Mouse (Mus musculus) MEL (cell line): Measurements from ENCODE around the gene Uba3. TPM values are rescaled to one million over a fixed set of nuclear protein-coding genes. Genes with fewer than 3 reads are reported as not detected.
A peak's percentile ranks its signal among the peaks of the same experiment; 100 is the strongest.

Source experiments
- DNase-seq: peaks from one replicate; pipeline ENCODE4 v3.0.0; 2011; ENCODE audit warnings: low read depth, low spot score
- H3K27ac ChIP-seq: 2 replicates; pipeline ENCODE4 v1.5.1; 2012; ENCODE audit warnings: low read depth, mild to moderate bottlenecking, control low read depth, low read length, moderate library complexity; ENCODE audit not compliant: control insufficient read depth
- H3K27me3 ChIP-seq, 2 experiments: fragments of 150-350 bp in 1 of 2; sonication (generic) in 1 of 2; 2 replicates each; pipeline ENCODE4 v1.6.1; 2012; ENCODE audit warnings: low read length in 2 of 2, mild to moderate bottlenecking in 2 of 2, improper control_type of control experiment in 1 of 2, moderate library complexity in 1 of 2; ENCODE audit not compliant: insufficient read depth in 2 of 2, control insufficient read depth in 1 of 2
- H3K36me3 ChIP-seq, 2 experiments: 2 replicates each; pipeline ENCODE4 v1.6.1; 2012 to 2014; ENCODE audit warnings: low read length in 2 of 2, improper control_type of control experiment in 1 of 2, inconsistent platforms in 1 of 2, mild to moderate bottlenecking in 1 of 2; ENCODE audit not compliant: insufficient read depth in 2 of 2, control insufficient read depth in 1 of 2
- H3K4me1 ChIP-seq, 2 experiments: fragments of 150-350 bp in 1 of 2; sonication (generic) in 1 of 2; 2 replicates each; pipeline ENCODE4 v1.6.1; 2012; ENCODE audit warnings: low read length in 2 of 2, improper control_type of control experiment in 1 of 2, mild to moderate bottlenecking in 1 of 2; ENCODE audit not compliant: insufficient read depth in 2 of 2, control insufficient read depth in 1 of 2
- H3K4me3 ChIP-seq, 2 experiments: fragments of 150-350 bp in 1 of 2; sonication (generic) in 1 of 2; 2 replicates each; pipeline ENCODE4 v1.5.1; 2012; ENCODE audit warnings: low read depth in 2 of 2, low read length in 2 of 2, mild to moderate bottlenecking in 2 of 2, moderate library complexity in 2 of 2, control low read depth in 1 of 2, improper control_type of control experiment in 1 of 2; ENCODE audit not compliant: control insufficient read depth in 1 of 2, insufficient read depth in 1 of 2
- H3K79me2 ChIP-seq: 2 replicates; pipeline ENCODE4 v1.6.1; 2012; ENCODE audit warnings: mild to moderate bottlenecking, low read length, moderate library complexity; ENCODE audit not compliant: control insufficient read depth, poor library complexity, insufficient read depth
- H3K9ac ChIP-seq: 2 replicates; pipeline ENCODE4 v1.6.1; 2012; ENCODE audit warnings: low read depth, mild to moderate bottlenecking, control low read depth, low read length, moderate library complexity; ENCODE audit not compliant: control insufficient read depth, poor library complexity, severe bottlenecking
- H3K9me3 ChIP-seq: fragments of 150-350 bp; sonication (generic); replicated peaks from 2 replicates; pipeline ENCODE4 v1.6.1; 2012; ENCODE audit warnings: mild to moderate bottlenecking, low read length, improper control_type of control experiment, moderate library complexity; ENCODE audit not compliant: insufficient read depth
- CHD1 ChIP-seq: IDR thresholded peaks from 2 replicates; pipeline ENCODE4 v1.6.1; 2012; ENCODE audit warnings: low read depth, mild to moderate bottlenecking, inconsistent platforms, low read length, improper control_type of control experiment
- ELF1 ChIP-seq: IDR thresholded peaks from 2 replicates; pipeline ENCODE4 v1.6.1; 2014; ENCODE audit warnings: low read depth, mild to moderate bottlenecking, inconsistent platforms, low read length, improper control_type of control experiment, moderate library complexity
- ETS1 ChIP-seq: IDR thresholded peaks from 2 replicates; pipeline ENCODE4 v1.6.1; 2012; ENCODE audit warnings: low read depth, mild to moderate bottlenecking, inconsistent platforms, low read length, improper control_type of control experiment, moderate library complexity
- GATA1 ChIP-seq: IDR thresholded peaks from 2 replicates; pipeline ENCODE4 v1.6.1; 2011; ENCODE audit warnings: low read depth, low read length, improper control_type of control experiment
- JUND ChIP-seq: IDR thresholded peaks from 2 replicates; pipeline ENCODE4 v1.6.1; 2011; ENCODE audit warnings: low read depth, mild to moderate bottlenecking, improper control_type of control experiment, low read length
- MAX ChIP-seq: IDR thresholded peaks from 2 replicates; pipeline ENCODE4 v1.6.1; 2011; ENCODE audit warnings: low read length, improper control_type of control experiment
- MXI1 ChIP-seq: IDR thresholded peaks from 2 replicates; pipeline ENCODE4 v1.6.1; 2011; ENCODE audit warnings: mild to moderate bottlenecking, low read depth, low read length, improper control_type of control experiment
- MYC ChIP-seq: IDR thresholded peaks from 2 replicates; pipeline ENCODE4 v1.6.1; 2011; ENCODE audit warnings: low read depth, mild to moderate bottlenecking, low read length, improper control_type of control experiment, moderate library complexity
- NELFE ChIP-seq: IDR thresholded peaks from 2 replicates; pipeline ENCODE4 v1.6.1; 2011; ENCODE audit warnings: low read depth, low read length, improper control_type of control experiment
- RCOR1 ChIP-seq: IDR thresholded peaks from 2 replicates; pipeline ENCODE4 v1.6.1; 2012; ENCODE audit warnings: low read depth, mild to moderate bottlenecking, inconsistent platforms, low read length, improper control_type of control experiment
- SIN3A ChIP-seq: IDR thresholded peaks from 2 replicates; pipeline ENCODE4 v1.6.1; 2012; ENCODE audit warnings: low read length, improper control_type of control experiment, inconsistent platforms
- TCF12 ChIP-seq: IDR thresholded peaks from 2 replicates; pipeline ENCODE4 v1.6.1; 2014; ENCODE audit warnings: low read depth, mild to moderate bottlenecking, inconsistent platforms, low read length, improper control_type of control experiment, moderate library complexity
- ZC3H11A ChIP-seq: IDR thresholded peaks from 2 replicates; pipeline ENCODE4 v1.6.1; 2012; ENCODE audit warnings: low read depth, mild to moderate bottlenecking, inconsistent platforms, low read length, improper control_type of control experiment
- ZMIZ1 ChIP-seq: IDR thresholded peaks from 2 replicates; pipeline ENCODE4 v1.6.1; 2012; ENCODE audit warnings: low read depth, mild to moderate bottlenecking, inconsistent platforms, low read length, improper control_type of control experiment, moderate library complexity
- polyA plus RNA-seq, 2 experiments: library from polyadenylated mRNA; stranded (reverse) in 1 of 2; unstranded in 1 of 2; fragments of >175 nt in 1 of 2; fragments of >200 nt in 1 of 2; gene quantifications; 2 replicates each; pipeline versions ENCODE4 v1.2.1 to v1.2.4; 2012; ENCODE audit warnings: low replicate concordance in 2 of 2, low read depth in 1 of 2; ENCODE audit not compliant: insufficient read length in 2 of 2, insufficient read depth in 1 of 2, missing spikeins in 1 of 2
- total RNA-seq: library from RNA; depleted of rRNA; stranded (reverse); fragments of 300-350 nt; gene quantifications from 2 replicates; pipeline ENCODE4 v1.2.3, GENCODE M21; 2012

Gene Uba3
- total and polyA plus RNA-seq, 3 experiments = 37.1 to 38.1 TPM; not detected in 1

- Histone ChIP-seq H3K9ac (no peak overlapping the region), H3K4me1 (peaks cover 14 to 21% of the 10 kb centered on the region in 2 experiments), H3K4me3 (no peak overlapping the region), H3K36me3 (peaks cover 15% of the 10 kb centered on the region in 2 experiments), H3K9me3 (no peaks in the 10 kb centered on the region), H3K79me2 (peaks cover 15% of the 10 kb centered on the region), H3K27me3 (no peaks in the 10 kb centered on the region)
- DNase-seq = no peak
- TF ChIP-seq JUND (no peak), RCOR1 (no peak), ZC3H11A (no peak), GATA1 (no peak), MAX (no peak), SIN3A (no peak)
- TF ChIP-seq, all 39 proteins: peak for 0
- H3K27ac ChIP-seq = no peak overlapping the region
Measured at GRCm38 (mm10) chr6:97224505-97224904, 19.1 kb upstream of the Uba3 start.

DNA sequence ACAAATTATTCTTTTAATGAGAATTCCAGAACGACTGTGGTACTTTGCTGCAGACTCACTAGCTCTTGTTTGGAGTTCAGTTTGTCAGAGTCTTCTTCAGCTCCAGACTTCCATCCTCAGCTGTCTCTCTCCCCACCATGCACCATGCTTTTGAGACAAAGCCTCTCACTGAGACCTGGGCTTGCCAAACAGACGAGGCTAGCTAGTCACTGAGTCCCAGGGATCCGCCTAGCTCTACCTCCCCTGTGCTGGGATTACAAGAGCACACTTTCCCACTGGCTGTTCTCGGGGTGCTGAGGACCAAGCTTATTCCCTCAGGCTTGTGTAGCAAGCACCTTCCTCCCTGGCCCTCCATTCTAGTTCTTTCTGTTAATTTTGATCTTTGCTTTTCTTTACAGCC lies 18.1 kb upstream of the Uba3 start:
- H3K27ac ChIP-seq = no peak overlapping the region
- TF ChIP-seq CHD1 (no peak), JUND (no peak), GATA1 (no peak), ZMIZ1 (no peak)
- no peaks in the 10 kb centered on the region for H3K27me3 ChIP-seq
- H3K4me3 ChIP-seq = no peak overlapping the region
- no peak overlapping the region for H3K9ac ChIP-seq
- no peak for DNase-seq
- H3K4me1 ChIP-seq = peaks cover 14 to 25% of the 10 kb centered on the region in 2 experiments
- H3K79me2 ChIP-seq = peaks cover 17% of the 10 kb centered on the region
- no peaks in the 10 kb centered on the region for H3K9me3 ChIP-seq
- peaks cover 11 to 19% of the 10 kb centered on the region in 2 experiments for H3K36me3 ChIP-seq

DNA sequence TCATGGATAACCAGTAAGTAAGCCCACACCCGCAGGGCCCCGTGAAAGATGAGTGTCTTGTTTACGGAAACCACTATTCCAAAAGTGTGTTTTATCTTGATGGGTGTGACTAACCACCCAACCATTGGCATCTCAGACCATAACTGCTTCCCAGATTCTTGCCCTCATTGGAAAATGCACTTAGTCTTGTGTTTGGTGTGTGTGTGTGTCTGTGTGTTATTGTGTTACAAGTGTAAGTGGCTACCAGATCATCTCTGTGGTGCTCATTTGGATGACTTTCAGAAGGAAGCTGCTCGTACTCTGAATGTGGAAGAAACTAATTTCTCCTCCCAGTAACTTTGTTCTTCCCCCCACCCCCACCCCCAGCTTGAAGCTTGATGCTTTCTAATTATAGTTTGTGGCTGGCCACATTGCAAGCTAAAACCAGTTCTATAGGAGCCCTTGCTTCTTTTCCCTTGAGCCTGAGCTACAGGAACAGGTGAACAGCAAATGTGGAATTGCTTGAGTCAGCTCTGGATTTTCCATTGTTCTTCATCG lies 17.6 kb upstream of the Uba3 start:
- peaks cover 14 to 25% of the 10 kb centered on the region in 2 experiments for H3K4me1 ChIP-seq
- no peak overlapping the region for H3K4me3 ChIP-seq
- DNase-seq = no peak
- H3K27ac ChIP-seq = no peak overlapping the region
- H3K79me2 ChIP-seq = peaks cover 19% of the 10 kb centered on the region
- H3K36me3 ChIP-seq = peaks cover 13 to 19% of the 10 kb centered on the region in 2 experiments
- H3K27me3 ChIP-seq = no peaks in the 10 kb centered on the region
- TF ChIP-seq ETS1 (0 out of 2 replicates have a peak, but pooled peaks have one; percentile 23), TCF12 (no peak), NELFE (no peak), MAX (no peak), MYC (no peak), MXI1 (no peak), ZMIZ1 (no peak), ELF1 (no peak)
- TF ChIP-seq, all 39 proteins: peak for 1
- H3K9ac ChIP-seq = no peak overlapping the region
- no peaks in the 10 kb centered on the region for H3K9me3 ChIP-seq
